Mouse (Mus musculus): ENCODE measurements around the gene Anxa2.
A peak's percentile ranks its signal among the peaks of the same experiment; 100 is the strongest.

Anxa2 gene

GRCm38 (mm10) chr9:69453066-69453900 is at the start of gene Anxa2:
Gene Anxa2, plus strand, starts transcription at chr9:69453620.
- peak; percentile 92 to 97 for DNase-seq (ENCODE audit: low spot score in 2 of 2)

GRCm38 (mm10) chr9:69404671-69405070 is 48.7 kb upstream of the Anxa2 start:
- DNase-seq (ENCODE audit: low spot score in 2 of 2) = no peak

DNA sequence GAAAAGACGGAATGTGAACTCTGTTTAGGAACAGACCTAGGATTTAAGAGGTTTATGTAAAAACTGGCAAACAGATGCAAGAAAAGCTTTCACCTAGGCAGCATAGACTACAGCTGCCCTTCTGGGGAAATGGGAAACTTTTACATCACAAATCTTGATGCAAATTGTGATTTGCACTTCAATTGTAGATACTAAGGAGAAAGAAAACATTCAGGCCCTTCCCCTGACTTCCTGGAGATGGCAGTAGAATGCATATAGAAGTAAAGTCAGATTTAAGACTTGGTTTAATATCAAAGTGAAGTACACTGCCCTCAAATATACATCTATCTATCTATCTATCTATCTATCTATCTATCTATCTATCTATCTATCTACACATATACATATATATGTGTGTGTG is 33.9 kb upstream of the Anxa2 start:
- no peak for DNase-seq (ENCODE audit: low spot score in 2 of 2)

- DNase-seq (ENCODE audit: low spot score in 2 of 2) = no peak
Measured at GRCm38 (mm10) chr9:69430531-69430930, 22.9 kb upstream of the Anxa2 start.

GRCm38 (mm10) chr9:69431863-69432555 is 21.4 kb upstream of the Anxa2 start:
- DNase-seq (ENCODE audit: low spot score in 2 of 2) = no peak

DNA sequence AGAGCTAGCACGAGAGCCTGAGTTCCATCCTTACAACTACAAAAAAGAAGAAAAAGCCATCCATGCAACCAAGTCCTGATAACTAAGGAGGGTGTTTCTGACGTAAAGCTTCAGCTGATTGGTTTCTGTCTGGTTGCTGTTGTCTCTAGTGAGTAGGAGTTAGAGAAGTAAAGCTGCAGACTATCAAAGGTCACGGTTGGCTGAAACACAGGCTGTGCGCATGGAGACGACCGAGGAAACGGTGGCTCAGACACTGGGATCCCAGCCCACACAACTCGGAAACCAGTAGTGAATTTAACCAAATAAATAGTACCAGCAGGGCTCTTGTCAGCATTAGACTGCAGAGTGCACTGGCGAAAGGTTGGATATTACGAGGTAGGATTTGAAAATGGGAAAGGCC is 18.2 kb upstream of the Anxa2 start:
- DNase-seq (ENCODE audit: low spot score in 2 of 2) = no peak

- DNase-seq (ENCODE audit: low spot score in 2 of 2) = no peak
Measured at GRCm38 (mm10) chr9:69435662-69436061, 17.8 kb upstream of the Anxa2 start.

DNA sequence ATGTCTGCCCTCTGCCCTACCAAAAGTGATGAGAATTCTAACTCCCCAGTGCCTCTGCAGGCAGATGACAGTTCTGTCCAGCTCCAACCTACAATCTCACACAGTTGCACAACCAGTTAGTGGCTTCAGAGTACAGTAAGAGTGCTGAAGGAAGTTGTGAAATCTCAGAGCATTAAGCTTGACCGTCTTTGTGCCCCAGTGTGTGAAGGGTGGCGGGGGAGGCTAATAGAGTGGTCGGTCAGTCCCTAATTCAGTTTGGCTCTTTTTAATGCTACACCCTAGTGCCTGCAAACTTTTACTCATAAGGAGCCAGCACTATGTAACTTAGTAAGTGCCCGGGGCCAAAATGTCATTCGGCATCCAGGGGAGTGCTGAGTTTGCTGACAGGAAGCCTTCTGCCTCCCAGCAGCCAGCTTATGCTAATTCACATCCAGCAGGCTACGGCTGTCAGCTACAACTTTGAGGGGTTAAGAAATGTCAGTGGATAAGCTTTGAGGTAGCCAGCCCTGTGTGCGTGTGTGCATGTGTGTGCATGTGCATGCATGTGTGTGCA is 13.5 kb upstream of the Anxa2 start:
- DNase-seq (ENCODE audit: low spot score in 2 of 2) = no peak

- DNase-seq (ENCODE audit: low spot score in 2 of 2) = no peak
Measured at GRCm38 (mm10) chr9:69442471-69443038, 10.9 kb upstream of the Anxa2 start.

DNA sequence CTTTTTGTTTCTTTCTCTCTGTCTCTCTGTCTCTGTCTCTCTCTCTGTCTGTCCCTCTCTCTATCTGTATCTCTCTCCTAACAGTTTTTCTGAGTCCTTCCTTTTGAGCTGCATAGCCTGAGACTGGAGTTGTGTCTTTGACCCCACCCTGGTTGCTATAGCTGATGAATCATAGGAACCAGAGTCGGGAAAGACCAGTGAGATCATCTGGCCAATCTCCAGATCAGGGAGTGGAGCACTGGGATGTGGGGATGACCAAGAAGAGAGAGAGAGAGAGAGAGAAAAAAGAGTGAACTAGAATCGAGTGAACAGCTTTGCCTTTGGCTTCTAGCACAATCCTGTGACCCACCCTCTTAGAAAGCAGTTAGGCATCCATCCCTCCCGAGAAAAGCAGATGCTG is 10.2 kb upstream of the Anxa2 start:
- peak in 1 of 2 experiments; percentile 40 for DNase-seq (ENCODE audit: low spot score in 2 of 2)

GRCm38 (mm10) chr9:69448801-69449200 is 4.6 kb upstream of the Anxa2 start:
- no peak for DNase-seq (ENCODE audit: low spot score in 2 of 2)

DNA sequence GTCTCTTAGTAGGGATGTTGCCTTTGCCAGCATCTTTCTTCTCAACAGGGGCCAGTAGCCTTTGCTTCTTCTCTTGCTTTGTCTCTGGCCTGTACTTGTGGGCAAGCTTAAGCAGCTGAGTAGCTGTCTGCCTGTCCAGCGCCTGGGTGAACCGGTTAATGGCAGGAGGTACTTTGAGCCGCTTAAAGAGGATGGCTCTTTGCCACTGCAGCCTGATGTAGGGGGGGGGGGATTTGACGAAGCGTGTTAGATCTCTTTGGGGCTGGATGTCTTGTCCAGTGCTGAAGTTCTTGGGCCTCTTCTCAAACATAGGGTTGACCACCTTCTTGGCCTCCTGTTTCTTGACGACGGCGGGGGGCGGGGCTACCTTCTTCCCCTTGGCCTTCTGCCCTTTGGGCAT is 2.8 kb upstream of the Anxa2 start:
- no peak for DNase-seq (ENCODE audit: low spot score in 2 of 2)

GRCm38 (mm10) chr9:69451886-69452810 is 1.3 kb upstream of the Anxa2 start:
- no peak for DNase-seq (ENCODE audit: low spot score in 2 of 2)

GRCm38 (mm10) chr9:69453901-69454666 is 664 bp downstream of the Anxa2 start:
- peak in 1 of 2 experiments; percentile 64 for DNase-seq (ENCODE audit: low spot score in 2 of 2)

DNA sequence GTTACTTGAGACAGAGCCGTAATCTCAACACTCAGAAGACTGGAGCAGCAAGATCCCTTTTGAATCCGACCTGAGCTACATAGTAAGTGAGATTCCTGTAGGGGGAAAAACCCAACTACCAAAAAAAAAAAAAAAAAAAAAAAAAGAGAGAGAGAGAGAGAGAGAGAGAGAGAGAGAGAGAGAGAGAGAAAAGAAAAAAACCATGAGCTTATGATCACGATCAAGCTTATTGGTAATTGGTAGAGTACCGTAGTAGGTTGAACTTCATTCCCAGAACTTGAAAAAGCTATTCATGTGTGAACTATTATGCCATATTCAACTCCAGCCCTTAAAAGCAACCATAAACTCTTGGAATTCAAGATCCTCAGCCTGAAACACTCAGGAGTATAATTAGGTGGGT is 1.3 kb downstream of the Anxa2 start:
- no peak for DNase-seq (ENCODE audit: low spot score in 2 of 2)

DNA sequence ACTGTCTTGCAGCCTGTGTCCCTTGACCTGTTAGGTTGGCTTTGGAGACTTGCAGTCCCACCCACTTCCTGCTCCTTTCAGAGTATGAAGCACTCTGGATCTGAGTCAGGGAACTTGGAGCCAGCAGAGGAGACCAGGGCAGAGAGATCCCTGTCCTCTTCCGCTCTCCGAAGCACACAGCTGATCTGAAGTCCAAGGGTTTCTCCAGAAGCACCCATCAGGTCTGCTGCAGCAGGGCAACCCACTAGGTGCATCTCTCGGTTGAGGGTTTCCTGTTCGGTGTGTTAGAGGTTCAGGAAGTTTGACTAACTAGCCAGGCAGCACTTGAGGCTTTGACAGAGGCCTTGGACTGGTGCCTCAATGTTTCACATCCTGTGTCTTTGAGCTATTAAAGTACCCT is 2.0 kb downstream of the Anxa2 start:
- no peak for DNase-seq (ENCODE audit: low spot score in 2 of 2)

GRCm38 (mm10) chr9:69456406-69457075 is 3.1 kb downstream of the Anxa2 start:
- no peak for DNase-seq (ENCODE audit: low spot score in 2 of 2)

- no peak for DNase-seq (ENCODE audit: low spot score in 2 of 2)
Measured at GRCm38 (mm10) chr9:69457143-69457542, 3.7 kb downstream of the Anxa2 start.

DNA sequence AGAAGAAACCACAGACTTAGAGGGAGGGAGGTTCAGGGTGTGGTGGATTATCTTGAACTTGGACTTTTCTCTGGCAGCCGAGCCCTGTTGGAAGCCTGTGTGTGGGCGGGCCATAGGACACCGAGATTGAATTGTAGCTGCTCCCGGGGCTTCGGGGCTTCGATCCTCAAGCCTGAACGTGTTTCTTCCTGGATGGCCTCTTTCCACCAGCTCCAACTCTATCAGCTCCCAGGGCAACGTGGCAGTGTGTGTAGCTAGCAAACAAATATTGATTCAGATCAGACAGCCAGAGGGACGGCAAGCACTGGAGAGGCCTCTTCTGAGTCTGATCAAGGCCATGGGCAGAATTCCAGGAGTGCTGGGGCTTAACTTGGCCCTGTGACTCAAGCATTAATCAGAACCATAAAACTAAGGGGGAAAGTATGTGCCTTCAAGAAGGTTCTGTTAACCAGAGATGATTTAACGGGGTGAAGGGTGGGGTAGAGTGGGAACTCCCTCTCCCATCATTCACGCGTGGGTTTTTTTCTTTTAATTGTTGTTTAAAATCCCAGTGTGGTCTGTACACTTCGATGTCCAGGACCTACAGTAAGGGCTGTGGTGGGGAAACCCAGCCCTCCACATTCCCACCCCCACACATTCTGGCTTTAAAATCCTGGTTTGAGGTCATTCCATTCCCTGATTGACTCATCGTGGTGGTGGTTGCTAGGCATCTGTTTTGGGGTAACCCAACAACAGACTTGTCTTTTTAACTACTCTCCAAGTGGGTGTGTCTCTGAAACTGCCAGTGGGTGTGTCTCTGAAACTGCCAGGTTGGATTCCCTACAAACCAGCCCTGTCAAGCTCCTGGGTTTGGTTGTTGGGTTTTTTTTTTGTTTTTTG is 4.6 kb downstream of the Anxa2 start:
- peak; percentile 83 to 84 for DNase-seq (ENCODE audit: low spot score in 2 of 2)

Data from urinary bladder, postnatal 4 days (tissue).